Mouse (Mus musculus) midbrain, postnatal 0 days (tissue): ENCODE measurements at regions not wholly inside any gene's neighbourhood (a gene's known extent, or its start where the extent isn't known, plus 50 kb on each side); places are given as distances from the start of the nearest gene placed in this dataset.
A peak's percentile ranks its signal among the peaks of the same experiment; 100 is the strongest.

Experiments used
- ATAC-seq: fragments of 200-750 bp; cut with Nextera tagmentation; 2 replicates; pipeline ENCODE4 v1.8.0; 2017; ENCODE audit warnings: moderate number of reproducible peaks, mild to moderate bottlenecking, moderate TSS enrichment, moderate library complexity; ENCODE audit not compliant: low FRiP score
- DNase-seq: peaks from one replicate; pipeline ENCODE4 v3.0.0-alpha.2; 2015; ENCODE audit warnings: low spot score
- H3K27ac ChIP-seq: fragments of 300-500 bp; sonication (generic); 2 replicates; pipeline ENCODE4 v1.5.1; 2014; ENCODE audit warnings: low read depth, mild to moderate bottlenecking, low read length, mixed read lengths
- H3K27me3 ChIP-seq: fragments of 300-500 bp; sonication (generic); 2 replicates; pipeline ENCODE4 v1.6.1; 2014; ENCODE audit warnings: low read length, control low read depth, mixed read lengths; ENCODE audit not compliant: insufficient read depth
- H3K36me3 ChIP-seq: fragments of 300-500 bp; sonication (generic); 2 replicates; pipeline ENCODE4 v1.6.1; 2014; ENCODE audit warnings: low read length, control low read depth, mixed read lengths; ENCODE audit not compliant: insufficient read depth
- H3K4me1 ChIP-seq: fragments of 300-500 bp; sonication (generic); 2 replicates; pipeline ENCODE4 v1.6.1; 2014; ENCODE audit warnings: mild to moderate bottlenecking, control low read depth, antibody characterized with exemption, low read length, mixed read lengths; ENCODE audit not compliant: insufficient read depth
- H3K4me2 ChIP-seq: fragments of 300-500 bp; sonication (generic); 2 replicates; pipeline ENCODE4 v1.6.1; 2014; ENCODE audit warnings: low read depth, mild to moderate bottlenecking, low read length, mixed read lengths; ENCODE audit not compliant: poor library complexity, severe bottlenecking
- H3K4me3 ChIP-seq: fragments of 300-500 bp; sonication (generic); 2 replicates; pipeline ENCODE4 v1.5.1; 2014; ENCODE audit warnings: low read depth, mild to moderate bottlenecking, low read length, moderate library complexity
- H3K9ac ChIP-seq: fragments of 300-500 bp; sonication (generic); replicated peaks from 2 replicates; pipeline ENCODE4 v1.6.1; 2014; ENCODE audit warnings: mild to moderate bottlenecking, low read length, moderate library complexity, mixed read lengths; ENCODE audit not compliant: poor library complexity, severe bottlenecking
- H3K9me3 ChIP-seq: fragments of 300-500 bp; sonication (generic); 2 replicates; pipeline ENCODE4 v1.6.1; 2016; ENCODE audit warnings: low read length, control low read depth
- CTCF ChIP-seq: IDR thresholded peaks from 2 replicates; pipeline ENCODE4 v1.5.1; 2016; ENCODE audit warnings: antibody characterized with exemption, mild to moderate bottlenecking
- WGBS: fragments of 180-500 bp; shearing (Covaris S2); extraction: QIAGEN DNeasy Blood & Tissue Kit; methylation state at CpG from one replicate; pipeline ENCODE4 v1.1.7; 2014; 5-methylcytosine and 5-hydroxymethylcytosine counted together

- Histone ChIP-seq H3K9me3 (no peaks in the 10 kb centered on the region), H3K4me2 (no peak overlapping the region), H3K36me3 (no peaks in the 10 kb centered on the region), H3K4me1 (no peaks in the 10 kb centered on the region), H3K9ac (no peak overlapping the region), H3K27me3 (no peaks in the 10 kb centered on the region), H3K27ac (no peak overlapping the region), H3K4me3 (no peak overlapping the region)
- DNase-seq (no peak), ATAC-seq (no peak)
- 53% methylated on average over 3 of the region's 3 CpGs for WGBS
- TF ChIP-seq CTCF: no peak
Measured at GRCm38 (mm10) chr8:96929901-96930300, 1041.6 kb upstream of the Got2 start.

- peak; percentile 16 for DNase-seq
Measured at GRCm38 (mm10) chr8:96880956-96881355, 992.6 kb upstream of the Got2 start.

GRCm38 (mm10) chr8:96878793-96879192 is 990.4 kb upstream of the Got2 start:
- Histone ChIP-seq H3K27ac (no peak overlapping the region), H3K9me3 (no peaks in the 10 kb centered on the region), H3K27me3 (no peaks in the 10 kb centered on the region), H3K4me2 (no peak overlapping the region), H3K4me3 (no peak overlapping the region), H3K9ac (no peak overlapping the region), H3K36me3 (no peaks in the 10 kb centered on the region), H3K4me1 (no peaks in the 10 kb centered on the region)
- DNase-seq: no peak
- no peak for TF ChIP-seq CTCF
- 88% methylated on average over 6 of the region's 6 CpGs for WGBS
- no peak for ATAC-seq

More at GRCm38 (mm10) chr8:96880956-96881355, 992.6 kb upstream of the Got2 start:
- Histone ChIP-seq H3K27me3 (no peaks in the 10 kb centered on the region), H3K36me3 (no peaks in the 10 kb centered on the region), H3K27ac (no peak overlapping the region), H3K4me2 (no peak overlapping the region), H3K4me3 (no peak overlapping the region), H3K9ac (no peak overlapping the region), H3K9me3 (no peaks in the 10 kb centered on the region), H3K4me1 (no peaks in the 10 kb centered on the region)
- WGBS: 44% methylated on average over 2 of the region's 2 CpGs
- TF ChIP-seq CTCF: no peak
- ATAC-seq: no peak

- H3K27ac ChIP-seq: no peak overlapping the region
- H3K4me2 ChIP-seq: no peak overlapping the region
- ATAC-seq (no peak), DNase-seq (no peak)
- H3K27me3 ChIP-seq: no peaks in the 10 kb centered on the region
- TF ChIP-seq CTCF: no peak
- WGBS: 94% methylated on average over 4 of the region's 4 CpGs
- H3K36me3 ChIP-seq: no peaks in the 10 kb centered on the region
- H3K9me3 ChIP-seq: no peaks in the 10 kb centered on the region
- no peak overlapping the region for H3K9ac ChIP-seq
- no peak overlapping the region for H3K4me3 ChIP-seq
- H3K4me1 ChIP-seq: no peaks in the 10 kb centered on the region
Measured at GRCm38 (mm10) chr8:96873465-96874094, 985.2 kb upstream of the Got2 start.

GRCm38 (mm10) chr8:96868178-96869080 is 980.1 kb upstream of the Got2 start:
- no peak for ATAC-seq
- H3K4me2 ChIP-seq: no peak overlapping the region
- no peak for DNase-seq
- H3K4me3 ChIP-seq: no peak overlapping the region
- no peaks in the 10 kb centered on the region for H3K9me3 ChIP-seq
- WGBS: 30% methylated on average over 1 of the region's 1 CpGs
- no peaks in the 10 kb centered on the region for H3K4me1 ChIP-seq
- H3K27me3 ChIP-seq: no peaks in the 10 kb centered on the region
- H3K27ac ChIP-seq: no peak overlapping the region
- TF ChIP-seq CTCF: no peak
- H3K9ac ChIP-seq: no peak overlapping the region
- no peaks in the 10 kb centered on the region for H3K36me3 ChIP-seq

GRCm38 (mm10) chr8:96864606-96865005 is 976.3 kb upstream of the Got2 start:
- DNase-seq: peak; percentile 54
- H3K36me3 ChIP-seq: no peaks in the 10 kb centered on the region
- H3K27me3 ChIP-seq: no peaks in the 10 kb centered on the region
- no peak for TF ChIP-seq CTCF
- H3K27ac ChIP-seq: no peak overlapping the region
- H3K9me3 ChIP-seq: no peaks in the 10 kb centered on the region
- no peaks in the 10 kb centered on the region for H3K4me1 ChIP-seq
- ATAC-seq: no peak
- no peak overlapping the region for H3K4me3 ChIP-seq
- 56% methylated on average over 6 of the region's 6 CpGs for WGBS
- no peak overlapping the region for H3K9ac ChIP-seq
- no peak overlapping the region for H3K4me2 ChIP-seq
